Mouse (Mus musculus): ENCODE data around the gene Tpt1. TPM values are rescaled to one million over a fixed set of nuclear protein-coding genes. Genes with fewer than 3 reads are reported as not detected.
A peak's percentile ranks its signal among the peaks of the same experiment; 100 is the strongest.

Gene Tpt1
- polyA plus RNA-seq, 1 experiment from 2014 or later = 740 TPM

DNA sequence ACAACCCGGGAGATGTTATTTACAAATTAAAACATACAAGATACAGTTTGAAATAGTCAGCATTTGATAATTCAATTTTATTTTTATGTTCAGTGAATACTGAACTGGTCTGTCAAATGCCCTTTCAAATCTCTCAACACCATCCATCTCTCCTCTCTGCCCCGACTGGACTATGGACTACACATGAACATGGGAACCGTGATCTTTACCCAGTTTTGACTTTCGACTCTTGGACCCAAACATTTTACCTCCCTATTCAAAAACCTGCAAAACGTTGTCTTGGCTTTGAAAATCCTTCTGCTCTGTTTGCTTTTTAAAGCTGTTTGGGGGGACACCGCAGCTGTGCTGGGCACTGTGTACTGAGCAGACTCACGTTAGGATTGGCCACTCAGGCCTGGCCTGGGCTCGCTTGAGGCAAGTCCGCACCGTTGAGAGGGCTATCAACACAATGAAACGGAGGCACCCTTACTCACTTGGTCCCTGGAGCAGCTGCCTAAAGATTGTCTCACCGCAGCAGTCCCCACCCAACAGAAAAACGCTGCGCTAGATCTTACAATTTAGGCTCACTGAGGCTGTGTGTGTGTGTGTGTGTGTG, 25.0 kb downstream of the Tpt1 start:
- 73% methylated on average over 14 of the region's 14 CpGs for WGBS
- peak; percentile 15; the same call in 1 of the 2 replicates for ATAC-seq
- no peaks in the 10 kb centered on the region for H3K36me3 ChIP-seq (ENCODE audit: control insufficient read depth, insufficient read depth)

DNA sequence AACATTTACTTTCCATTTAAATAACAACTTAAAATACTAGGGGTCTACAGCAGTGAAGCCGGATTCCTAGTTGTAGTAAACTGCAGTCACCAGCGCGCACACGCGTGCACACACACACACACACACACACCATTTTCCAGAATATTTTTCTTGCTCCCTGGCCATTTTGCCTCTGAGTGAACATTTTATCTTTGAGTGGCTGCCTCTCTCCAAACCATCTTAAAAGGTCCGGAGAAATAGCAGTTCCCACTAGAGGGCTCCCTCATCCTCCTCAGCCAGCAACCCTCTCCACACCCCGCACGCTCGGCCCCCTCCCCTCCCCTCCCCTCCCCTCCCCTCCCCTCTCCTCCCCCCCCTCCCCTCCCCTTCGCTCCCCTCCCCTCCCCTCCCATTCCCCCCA, 25.7 kb downstream of the Tpt1 start:
- Histone ChIP-seq H3K27ac (ENCODE audit: low read length) (no peak overlapping the region), H3K4me1 (replicated peaks; ENCODE audit: control insufficient read depth, insufficient read depth, low read length) (no peaks in the 10 kb centered on the region), H3K4me3 (replicated peaks; ENCODE audit: low read length) (no peak overlapping the region; the same call in 1 of the 2 replicates), H3K36me3 (ENCODE audit: control insufficient read depth, insufficient read depth) (no peaks in the 10 kb centered on the region), H3K27me3 (replicated peaks; ENCODE audit: control insufficient read depth, insufficient read depth, low read length) (no peaks in the 10 kb centered on the region), H3K9me3 (ENCODE audit: control insufficient read depth, low read length) (no peaks in the 10 kb centered on the region), H3K9ac (replicated peaks; ENCODE audit: low read depth, low read length) (no peak overlapping the region), H3K4me2 (ENCODE audit: low read length) (0 out of 2 replicates have a peak overlapping the region, but pooled peaks have one; percentile 20)
- peak; percentile 69; the same call in 1 of the 2 replicates for ATAC-seq
- WGBS = 16% methylated on average over 9 of the region's 10 CpGs

More for the DNA sequence above, 25.0 kb downstream of the Tpt1 start:
- Histone ChIP-seq H3K4me3 (replicated peaks; ENCODE audit: low read length) (no peak overlapping the region), H3K9ac (replicated peaks; ENCODE audit: low read depth, low read length) (no peak overlapping the region), H3K4me2 (ENCODE audit: low read length) (no peak overlapping the region), H3K9me3 (ENCODE audit: control insufficient read depth, low read length) (no peaks in the 10 kb centered on the region), H3K4me1 (replicated peaks; ENCODE audit: control insufficient read depth, insufficient read depth, low read length) (no peaks in the 10 kb centered on the region), H3K27me3 (replicated peaks; ENCODE audit: control insufficient read depth, insufficient read depth, low read length) (no peaks in the 10 kb centered on the region), H3K27ac (ENCODE audit: low read length) (no peak overlapping the region)

- WGBS = 3% methylated on average over 4 of the region's 5 CpGs
- H3K9me3 ChIP-seq (ENCODE audit: control insufficient read depth, low read length) = no peaks in the 10 kb centered on the region
- H3K9ac ChIP-seq (replicated peaks; ENCODE audit: low read depth, low read length) = no peak overlapping the region
- H3K27ac ChIP-seq (ENCODE audit: low read length) = no peak overlapping the region
- no peaks in the 10 kb centered on the region for H3K27me3 ChIP-seq (replicated peaks; ENCODE audit: control insufficient read depth, insufficient read depth, low read length)
- no peak overlapping the region for H3K4me2 ChIP-seq (ENCODE audit: low read length)
- no peaks in the 10 kb centered on the region for H3K36me3 ChIP-seq (ENCODE audit: control insufficient read depth, insufficient read depth)
- peaks cover under 1% of the 10 kb centered on the region; the same call in 1 of the 2 replicates for H3K4me1 ChIP-seq (replicated peaks; ENCODE audit: control insufficient read depth, insufficient read depth, low read length)
- H3K4me3 ChIP-seq (replicated peaks; ENCODE audit: low read length) = no peak overlapping the region
- ATAC-seq = peak; percentile 44; the same call in 1 of the 2 replicates
These were observed 26.2 kb downstream of the Tpt1 start for GRCm38 (mm10) chr14:75871111-75871510.

- no peak overlapping the region for H3K27ac ChIP-seq (ENCODE audit: low read length)
- no peak overlapping the region for H3K4me3 ChIP-seq (replicated peaks; ENCODE audit: low read length)
- no peaks in the 10 kb centered on the region for H3K9me3 ChIP-seq (ENCODE audit: control insufficient read depth, low read length)
- no peaks in the 10 kb centered on the region for H3K36me3 ChIP-seq (ENCODE audit: control insufficient read depth, insufficient read depth)
- 90% methylated on average over 4 of the region's 4 CpGs for WGBS
- no peaks in the 10 kb centered on the region for H3K27me3 ChIP-seq (replicated peaks; ENCODE audit: control insufficient read depth, insufficient read depth, low read length)
- peaks cover 7% of the 10 kb centered on the region for H3K4me1 ChIP-seq (replicated peaks; ENCODE audit: control insufficient read depth, insufficient read depth, low read length)
- no peak for ATAC-seq
- no peak overlapping the region for H3K9ac ChIP-seq (replicated peaks; ENCODE audit: low read depth, low read length)
- H3K4me2 ChIP-seq (ENCODE audit: low read length) = no peak overlapping the region
These were observed 26.9 kb downstream of the Tpt1 start for GRCm38 (mm10) chr14:75871750-75872149.

DNA sequence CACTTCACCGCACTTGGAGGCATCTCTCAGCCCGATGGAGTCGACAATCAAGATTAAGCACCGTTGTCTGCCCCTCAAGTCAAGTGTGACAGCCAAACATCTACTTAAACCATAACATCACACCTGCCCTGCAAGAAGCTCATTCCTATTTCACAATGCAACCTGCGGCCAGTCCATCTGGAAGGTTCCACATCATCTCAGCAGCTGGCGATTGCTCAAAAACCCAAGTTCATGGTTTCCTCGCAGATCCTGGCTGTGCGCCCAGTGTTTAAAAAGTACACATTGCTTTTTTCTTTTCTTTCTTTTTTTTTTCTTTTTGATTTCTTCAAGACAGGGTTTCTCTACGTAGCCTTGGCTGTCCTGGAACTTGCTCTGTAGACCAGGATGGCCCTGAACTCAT, 28.7 kb downstream of the Tpt1 start:
- Histone ChIP-seq H3K9ac (replicated peaks; ENCODE audit: low read depth, low read length) (no peak overlapping the region), H3K9me3 (ENCODE audit: control insufficient read depth, low read length) (no peaks in the 10 kb centered on the region), H3K4me3 (replicated peaks; ENCODE audit: low read length) (no peak overlapping the region), H3K27me3 (replicated peaks; ENCODE audit: control insufficient read depth, insufficient read depth, low read length) (no peaks in the 10 kb centered on the region), H3K36me3 (ENCODE audit: control insufficient read depth, insufficient read depth) (no peaks in the 10 kb centered on the region), H3K4me1 (replicated peaks; ENCODE audit: control insufficient read depth, insufficient read depth, low read length) (peaks cover 9% of the 10 kb centered on the region), H3K27ac (ENCODE audit: low read length) (no peak overlapping the region), H3K4me2 (ENCODE audit: low read length) (no peak overlapping the region)
- no peak for ATAC-seq
- WGBS = 75% methylated on average over 9 of the region's 9 CpGs

GRCm38 (mm10) chr14:75876320-75877043, 31.6 kb downstream of the Tpt1 start:
- 0 out of 2 replicates have a peak overlapping the region, but pooled peaks have one; percentile 21 for H3K4me3 ChIP-seq (replicated peaks; ENCODE audit: low read length)
- no peaks in the 10 kb centered on the region for H3K36me3 ChIP-seq (ENCODE audit: control insufficient read depth, insufficient read depth)
- H3K9me3 ChIP-seq (ENCODE audit: control insufficient read depth, low read length) = no peaks in the 10 kb centered on the region
- H3K27ac ChIP-seq (ENCODE audit: low read length) = no peak overlapping the region; the same call in 1 of the 2 replicates
- WGBS = 8% methylated on average over 21 of the region's 21 CpGs
- no peaks in the 10 kb centered on the region for H3K27me3 ChIP-seq (replicated peaks; ENCODE audit: control insufficient read depth, insufficient read depth, low read length)
- peaks cover 9% of the 10 kb centered on the region for H3K4me1 ChIP-seq (replicated peaks; ENCODE audit: control insufficient read depth, insufficient read depth, low read length)
- peak; percentile 70 for ATAC-seq
- peak overlapping the region; percentile 51 for H3K9ac ChIP-seq (replicated peaks; ENCODE audit: low read depth, low read length)
- peak overlapping the region; percentile 51 for H3K4me2 ChIP-seq (ENCODE audit: low read length)

DNA sequence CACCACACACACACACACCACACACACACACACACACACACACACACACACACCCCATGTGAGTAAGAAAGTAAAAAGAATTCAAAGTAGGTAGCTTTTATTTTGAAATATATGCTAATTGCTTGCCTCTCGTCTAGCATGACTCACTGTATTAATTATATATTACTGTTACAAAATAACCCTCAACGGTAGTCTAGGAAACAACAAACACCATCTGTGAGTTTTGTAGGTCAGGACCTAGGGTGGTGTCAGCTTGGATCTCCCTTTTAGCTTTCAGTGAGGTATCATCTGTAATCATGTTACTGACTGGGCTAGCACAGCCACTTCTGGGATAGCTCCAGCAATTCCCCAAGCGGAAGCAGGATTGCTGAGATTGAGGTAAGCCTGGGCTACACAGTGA, 32.4 kb downstream of the Tpt1 start:
- peak; percentile 14; the same call in 1 of the 2 replicates for ATAC-seq
- WGBS = 38% methylated on average over 3 of the region's 3 CpGs
- Histone ChIP-seq H3K36me3 (ENCODE audit: control insufficient read depth, insufficient read depth) (no peaks in the 10 kb centered on the region), H3K27me3 (replicated peaks; ENCODE audit: control insufficient read depth, insufficient read depth, low read length) (no peaks in the 10 kb centered on the region), H3K4me3 (replicated peaks; ENCODE audit: low read length) (no peak overlapping the region), H3K9ac (replicated peaks; ENCODE audit: low read depth, low read length) (no peak overlapping the region), H3K9me3 (ENCODE audit: control insufficient read depth, low read length) (no peaks in the 10 kb centered on the region), H3K27ac (ENCODE audit: low read length) (no peak overlapping the region), H3K4me2 (ENCODE audit: low read length) (no peak overlapping the region), H3K4me1 (replicated peaks; ENCODE audit: control insufficient read depth, insufficient read depth, low read length) (peaks cover 15% of the 10 kb centered on the region)

DNA sequence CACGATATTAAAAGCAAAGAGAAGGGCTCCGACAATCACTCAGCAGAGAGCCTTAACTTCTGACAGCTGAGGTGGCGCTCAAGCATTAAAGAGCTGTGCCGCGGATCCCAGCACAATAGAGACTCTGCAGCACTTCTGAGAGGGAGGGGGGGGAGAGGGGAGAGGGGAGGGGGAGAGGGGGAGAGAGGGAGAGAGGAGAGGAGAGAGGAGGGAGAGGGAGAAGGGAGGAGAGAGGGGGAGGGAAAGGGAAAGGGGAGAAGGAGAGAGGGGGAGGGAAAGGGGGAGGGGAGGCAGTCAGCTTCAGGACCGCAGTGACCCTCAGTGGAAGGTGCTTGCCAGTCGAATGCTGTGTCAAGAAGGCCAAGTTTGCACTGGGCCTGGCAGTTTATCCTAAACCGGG, 34.1 kb downstream of the Tpt1 start:
- H3K4me1 ChIP-seq (replicated peaks; ENCODE audit: control insufficient read depth, insufficient read depth, low read length) = peaks cover 20% of the 10 kb centered on the region
- no peaks in the 10 kb centered on the region for H3K27me3 ChIP-seq (replicated peaks; ENCODE audit: control insufficient read depth, insufficient read depth, low read length)
- 14% methylated on average over 8 of the region's 8 CpGs for WGBS
- no peak overlapping the region for H3K27ac ChIP-seq (ENCODE audit: low read length)
- ATAC-seq = peak; percentile 49; the same call in 1 of the 2 replicates
- H3K9ac ChIP-seq (replicated peaks; ENCODE audit: low read depth, low read length) = no peak overlapping the region
- no peak overlapping the region for H3K4me2 ChIP-seq (ENCODE audit: low read length)
- H3K4me3 ChIP-seq (replicated peaks; ENCODE audit: low read length) = no peak overlapping the region
- no peaks in the 10 kb centered on the region for H3K36me3 ChIP-seq (ENCODE audit: control insufficient read depth, insufficient read depth)
- H3K9me3 ChIP-seq (ENCODE audit: control insufficient read depth, low read length) = no peaks in the 10 kb centered on the region

GRCm38 (mm10) chr14:75881856-75882255, 37.0 kb downstream of the Tpt1 start:
- no peak overlapping the region for H3K9ac ChIP-seq (replicated peaks; ENCODE audit: low read depth, low read length)
- H3K27me3 ChIP-seq (replicated peaks; ENCODE audit: control insufficient read depth, insufficient read depth, low read length) = no peaks in the 10 kb centered on the region
- no peaks in the 10 kb centered on the region for H3K36me3 ChIP-seq (ENCODE audit: control insufficient read depth, insufficient read depth)
- H3K4me1 ChIP-seq (replicated peaks; ENCODE audit: control insufficient read depth, insufficient read depth, low read length) = peaks cover 11% of the 10 kb centered on the region
- H3K4me2 ChIP-seq (ENCODE audit: low read length) = no peak overlapping the region
- no peak for ATAC-seq
- H3K27ac ChIP-seq (ENCODE audit: low read length) = no peak overlapping the region
- H3K9me3 ChIP-seq (ENCODE audit: control insufficient read depth, low read length) = no peaks in the 10 kb centered on the region
- no peak overlapping the region for H3K4me3 ChIP-seq (replicated peaks; ENCODE audit: low read length)
- WGBS = 43% methylated on average over 4 of the region's 4 CpGs
